Mouse (Mus musculus): ENCODE data around the gene Tle6.
A peak's percentile ranks its signal among the peaks of the same experiment; 100 is the strongest.

Tle6 gene

DNA sequence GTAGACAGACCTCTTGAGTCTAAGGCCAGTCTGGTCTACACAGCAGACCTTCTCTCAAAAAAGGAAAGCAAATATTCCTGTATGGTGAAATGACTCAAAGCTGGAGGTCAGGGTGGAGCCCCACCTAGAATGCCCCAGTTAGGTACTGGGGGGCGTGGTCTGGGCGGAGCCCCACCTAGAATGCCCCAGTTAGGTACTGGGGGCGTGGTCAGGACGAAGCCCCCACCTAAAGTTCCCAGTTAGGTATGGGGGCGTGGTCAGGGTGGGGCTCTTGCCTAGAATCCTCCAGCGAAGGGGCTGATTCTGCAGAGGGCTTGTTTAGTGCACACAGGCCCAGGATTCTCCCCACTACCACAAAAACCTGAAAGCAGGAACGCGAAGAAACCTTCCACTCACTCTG is 22.6 kb upstream of the Tle6 start:
- DNase-seq (ENCODE audit: low spot score) = no peak

DNA sequence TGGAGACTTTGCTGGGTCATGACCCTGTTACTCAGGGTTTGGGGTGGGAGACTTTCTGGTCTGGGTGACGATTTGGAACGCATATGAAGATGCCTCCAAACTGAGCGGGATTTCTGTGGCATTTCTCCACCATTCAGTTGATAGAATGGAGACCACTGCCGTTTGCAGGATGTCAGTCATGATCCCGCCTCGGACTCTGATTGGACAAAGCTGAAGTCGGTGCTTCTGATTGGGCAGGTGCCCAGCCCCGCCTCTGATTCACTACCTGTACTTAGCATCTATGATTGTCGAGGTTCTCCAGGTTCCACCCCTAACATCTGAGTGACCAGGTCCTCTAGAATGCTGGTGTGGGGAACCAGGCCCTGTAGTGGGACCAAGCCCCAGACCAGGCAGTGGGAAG is 19.9 kb upstream of the Tle6 start:
- DNase-seq (ENCODE audit: low spot score) = no peak

DNA sequence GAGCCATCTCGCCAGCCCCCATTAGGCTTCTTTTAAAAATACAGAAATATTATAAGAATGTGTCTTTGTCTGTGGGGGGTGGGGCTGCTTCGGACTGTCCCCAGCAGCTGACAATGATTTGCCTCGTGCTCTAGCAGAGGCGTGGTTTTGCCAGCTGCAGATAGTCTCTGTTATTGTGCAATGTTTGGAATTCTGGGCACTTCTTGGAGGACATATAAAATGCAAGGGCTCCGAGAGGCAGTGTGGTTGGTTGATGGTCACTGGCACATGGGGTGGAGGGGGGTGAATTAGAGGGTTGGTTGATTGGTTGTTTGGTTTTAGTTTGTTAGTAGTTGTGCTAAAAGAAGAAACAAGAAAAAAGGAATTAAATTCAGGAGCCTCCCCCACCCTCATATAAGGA is 19.1 kb upstream of the Tle6 start:
- no peak for DNase-seq (ENCODE audit: low spot score)

DNA sequence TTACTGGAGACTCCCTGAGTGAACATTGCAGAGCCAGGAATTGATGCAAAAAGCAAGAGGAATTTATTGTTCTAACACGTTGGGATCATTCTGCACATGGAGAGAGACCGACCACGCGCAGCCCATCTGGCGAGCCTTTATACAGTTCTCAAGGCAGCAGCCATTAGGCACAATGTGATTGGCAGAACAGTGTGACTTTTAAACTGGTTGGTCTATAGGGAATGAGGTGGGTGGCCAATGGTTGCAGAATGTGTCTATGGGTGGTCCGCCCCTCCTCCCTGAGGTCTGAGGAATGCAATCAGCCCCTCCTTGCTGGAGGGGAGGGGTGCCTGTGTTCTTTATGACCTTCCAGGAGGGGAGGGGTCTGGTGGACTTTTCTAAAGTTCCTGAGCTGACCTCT is 14.6 kb upstream of the Tle6 start:
- no peak for DNase-seq (ENCODE audit: low spot score)

DNA sequence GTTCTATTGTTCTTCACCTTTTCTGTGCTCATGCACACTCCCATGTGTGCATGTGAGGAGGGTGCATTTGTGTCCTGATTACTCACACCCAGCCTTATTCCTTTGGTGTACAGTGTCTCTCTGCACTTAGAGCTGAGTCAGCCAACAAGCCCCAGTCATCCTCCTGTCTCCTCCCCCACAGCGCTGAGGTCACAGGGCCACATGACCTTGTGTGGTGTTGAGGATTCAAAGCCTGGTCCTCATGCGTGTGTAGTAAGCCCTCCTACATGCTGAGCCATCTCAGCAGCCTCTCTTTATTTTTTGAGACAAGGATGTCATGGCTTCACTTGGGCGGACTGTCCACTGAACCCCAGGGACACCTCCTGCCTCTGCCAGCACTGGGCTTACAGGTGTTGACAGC is 11.9 kb upstream of the Tle6 start:
- no peak for DNase-seq (ENCODE audit: low spot score)

DNA sequence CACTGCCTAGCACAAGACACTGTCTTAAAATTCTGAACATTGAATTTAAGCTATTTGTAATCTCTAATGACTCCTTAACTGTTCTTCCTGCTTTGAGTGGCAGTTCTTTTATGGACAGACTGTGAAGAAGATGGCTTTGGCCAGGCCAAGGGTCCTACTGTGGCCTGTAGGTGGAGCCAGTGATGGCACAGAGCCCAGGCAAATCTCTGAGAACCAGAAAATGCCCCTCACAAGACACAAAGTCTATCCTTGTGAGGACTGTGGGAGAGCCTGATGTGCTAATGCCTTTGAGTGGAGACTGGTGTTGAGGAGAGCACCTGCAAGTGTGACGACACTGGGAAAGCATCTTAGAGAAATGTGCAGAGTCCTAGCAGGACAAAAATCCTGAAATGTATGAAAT is 7.4 kb upstream of the Tle6 start:
- DNase-seq (ENCODE audit: low spot score) = no peak

DNA sequence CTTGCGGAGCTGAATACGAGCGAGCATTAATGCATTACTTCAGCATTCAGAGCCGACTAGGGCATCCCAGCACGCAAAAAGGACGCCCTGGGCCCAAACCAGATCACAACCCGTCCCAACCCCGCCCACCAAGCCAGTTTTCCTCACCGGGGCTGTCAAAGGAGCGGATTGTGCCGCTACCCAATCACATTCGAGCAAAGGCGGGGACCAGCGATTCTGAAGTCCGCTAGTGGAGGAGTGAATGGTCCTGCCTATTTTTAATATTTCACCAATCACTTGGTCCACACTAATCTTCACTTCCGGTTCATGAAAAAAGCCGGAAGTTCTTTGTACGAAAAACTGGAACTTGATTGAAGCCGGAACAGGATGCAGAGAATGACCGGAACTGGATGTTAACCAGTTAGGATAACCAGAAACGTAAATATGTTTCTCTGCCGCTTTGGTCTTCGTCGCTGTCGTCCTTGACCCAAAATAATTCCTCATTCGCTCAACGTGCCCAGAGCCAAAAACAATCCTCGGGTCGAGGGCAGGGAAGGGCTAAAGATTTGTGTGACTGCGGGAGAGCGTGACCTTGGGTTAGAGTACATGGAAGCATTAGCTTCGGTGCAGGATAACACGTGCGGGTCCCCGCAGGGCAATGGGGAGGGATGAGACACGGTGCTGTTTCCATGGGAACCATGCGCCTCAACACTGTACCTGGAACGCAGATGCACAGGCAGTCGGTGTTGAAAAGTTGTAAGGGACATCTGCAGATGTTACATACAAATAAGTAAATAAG is 5.3 kb upstream of the Tle6 start, which contains the start of gene BC025920:
BC025920 (plus strand) TSS at position 297 of the 778 bp plus-strand sequence.
- DNase-seq (ENCODE audit: low spot score) = peak; percentile 67

DNA sequence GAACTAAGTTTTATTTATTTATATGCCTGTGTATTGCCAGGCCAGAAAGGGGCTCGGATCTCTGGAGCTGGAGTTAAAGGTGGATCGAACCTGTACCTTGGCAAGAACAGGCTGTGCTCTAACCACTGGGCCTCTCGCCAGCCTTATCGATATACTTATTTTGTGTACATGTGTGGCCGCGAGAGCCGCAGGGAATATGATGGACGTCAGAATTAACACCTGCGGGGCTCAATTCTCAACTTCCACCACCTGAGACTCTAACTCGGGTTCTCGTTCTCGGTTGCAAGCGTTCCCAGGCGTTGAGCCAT is 4.7 kb upstream of the Tle6 start:
- no peak for DNase-seq (ENCODE audit: low spot score)

DNA sequence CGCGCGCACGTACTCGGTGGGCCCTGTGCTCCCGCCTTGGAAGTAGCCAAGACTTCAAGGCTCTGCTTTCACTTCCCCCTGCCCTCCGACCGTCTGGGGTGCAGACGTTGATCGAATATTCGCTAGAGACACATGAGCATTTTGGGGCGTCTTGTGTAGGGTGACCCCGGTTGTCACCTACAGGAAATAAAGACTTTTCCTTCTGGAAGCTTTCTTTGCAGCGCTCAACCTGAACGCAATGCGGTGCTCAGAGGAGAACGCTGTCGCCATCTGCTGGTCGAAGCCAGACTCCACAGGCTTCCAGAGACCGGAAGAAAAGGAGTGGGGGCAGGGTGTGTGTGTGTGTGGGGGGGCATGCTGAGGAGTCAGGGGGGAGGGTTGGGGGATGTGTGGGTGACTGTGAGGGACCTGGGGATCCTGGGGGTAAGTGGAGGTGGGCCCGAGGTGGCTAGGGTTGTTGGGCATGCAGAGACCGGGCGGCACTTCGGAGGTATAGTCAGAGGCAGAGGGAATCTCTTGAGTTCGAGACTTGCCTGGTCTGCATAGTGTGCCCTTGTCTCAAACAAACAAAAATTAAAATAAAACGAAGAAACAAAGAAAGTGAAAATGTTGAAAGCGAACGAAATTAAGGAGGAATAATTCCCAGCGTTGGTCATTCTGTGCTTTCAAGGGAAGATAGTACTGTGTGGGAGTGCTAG is 4.2 kb upstream of the Tle6 start:
- peak; percentile 71 for DNase-seq (ENCODE audit: low spot score)

DNA sequence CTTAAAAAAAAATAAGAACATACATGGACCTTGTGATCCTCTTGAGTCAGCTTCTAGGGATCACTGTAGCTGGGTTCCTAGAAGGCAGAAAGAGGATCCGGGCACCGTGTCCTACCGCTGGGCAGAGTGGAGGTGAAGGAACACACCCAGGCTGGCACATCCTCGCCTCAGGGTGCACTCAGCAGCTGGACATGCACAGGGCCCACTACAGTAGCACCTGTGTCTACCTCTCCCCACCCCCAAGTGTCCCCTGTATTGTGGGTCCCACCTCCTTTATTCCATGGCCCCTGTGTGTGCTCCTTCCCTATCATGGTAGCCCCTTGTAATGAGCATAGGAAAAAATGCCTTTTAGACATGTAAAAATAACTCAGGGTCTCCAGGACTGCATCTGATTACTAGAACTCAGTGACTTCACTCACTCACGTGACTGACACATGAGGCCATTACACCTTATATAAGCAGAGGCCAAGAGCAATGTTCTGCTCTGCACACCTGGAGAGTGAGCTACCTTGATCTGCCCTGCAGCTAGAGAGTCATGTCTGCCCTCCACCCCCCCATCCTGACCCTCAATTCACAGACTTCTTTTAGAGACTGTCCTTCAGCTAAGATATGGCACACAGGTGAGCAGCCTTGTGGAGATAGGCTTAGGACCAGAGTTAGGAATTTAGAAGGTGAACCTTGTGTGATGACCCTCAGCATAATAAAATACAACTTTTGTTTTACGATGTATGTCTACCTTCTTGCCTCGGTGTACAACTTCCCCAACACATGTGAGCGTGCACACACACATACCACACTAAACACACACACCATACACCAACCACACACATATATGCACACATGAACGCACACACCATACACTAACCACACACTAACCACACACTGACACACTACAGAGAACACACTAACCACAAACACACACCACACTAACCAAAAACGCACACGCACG is 3.4 kb upstream of the Tle6 start:
- DNase-seq (ENCODE audit: low spot score) = no peak

DNA sequence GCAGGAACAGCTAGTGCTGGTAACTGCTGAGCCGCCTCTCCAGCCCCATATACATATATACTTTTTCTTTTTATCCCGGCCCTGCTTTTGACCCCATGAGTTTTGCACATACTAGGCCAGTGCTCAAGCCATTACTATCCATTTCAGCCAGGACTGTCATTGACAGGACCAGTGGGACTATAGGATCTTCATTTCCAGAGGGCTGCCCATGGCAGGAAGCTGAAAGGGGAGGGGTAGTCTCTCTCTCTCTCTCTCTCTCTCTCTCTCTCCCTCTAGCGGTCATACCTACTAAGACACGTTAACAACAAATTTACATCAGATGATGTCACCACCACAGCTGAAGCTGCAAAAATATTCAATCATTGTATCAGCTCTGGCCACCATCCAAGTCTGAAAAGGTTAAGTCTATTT is 1.9 kb upstream of the Tle6 start:
- no peak for DNase-seq (ENCODE audit: low spot score)

DNA sequence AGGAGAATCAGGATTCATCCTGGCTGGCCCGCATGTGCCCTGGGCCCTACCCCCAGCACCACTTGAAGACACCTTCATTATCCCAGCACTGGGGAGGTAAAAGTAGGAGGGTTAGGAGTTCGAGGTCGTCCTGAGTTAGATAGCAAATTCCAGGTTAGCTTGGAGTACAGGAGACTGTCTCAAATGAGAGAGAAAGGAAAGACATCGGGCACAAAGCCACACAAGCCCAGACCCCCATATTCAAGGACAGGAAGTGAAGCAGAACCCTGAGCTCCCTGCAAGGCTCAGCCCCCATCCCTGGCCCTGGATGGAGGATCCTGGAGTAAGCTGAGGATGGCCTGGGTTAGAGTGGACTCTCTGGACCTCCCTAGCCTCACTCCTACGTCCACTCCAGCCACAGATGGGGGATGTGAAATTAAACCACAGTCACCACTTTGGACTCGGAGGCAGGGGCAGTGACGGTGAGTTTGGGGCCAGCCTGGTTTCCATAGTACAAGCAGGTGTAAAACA is 578 bp upstream of the Tle6 start:
- DNase-seq (ENCODE audit: low spot score) = no peak

DNA sequence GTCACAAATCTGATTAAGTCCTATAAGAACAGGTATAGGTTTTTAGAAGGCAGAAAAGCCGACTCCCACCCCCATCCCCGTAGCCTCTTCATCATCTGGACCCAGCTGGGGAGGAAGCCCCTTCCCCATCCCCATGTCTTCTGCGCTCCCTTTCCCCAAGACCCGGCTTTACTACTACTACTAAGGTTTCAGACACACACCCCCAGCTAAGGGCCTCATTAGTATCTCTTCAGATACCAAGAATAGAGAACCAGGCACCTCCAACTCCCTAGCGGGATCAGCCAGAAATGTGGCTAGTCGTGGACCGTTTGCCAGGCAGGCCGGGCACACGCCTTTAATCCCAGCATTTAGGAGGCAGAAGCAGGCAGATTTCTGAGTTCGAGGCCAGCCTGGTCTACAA is 777 bp downstream of the Tle6 start:
- no peak for DNase-seq (ENCODE audit: low spot score)

DNA sequence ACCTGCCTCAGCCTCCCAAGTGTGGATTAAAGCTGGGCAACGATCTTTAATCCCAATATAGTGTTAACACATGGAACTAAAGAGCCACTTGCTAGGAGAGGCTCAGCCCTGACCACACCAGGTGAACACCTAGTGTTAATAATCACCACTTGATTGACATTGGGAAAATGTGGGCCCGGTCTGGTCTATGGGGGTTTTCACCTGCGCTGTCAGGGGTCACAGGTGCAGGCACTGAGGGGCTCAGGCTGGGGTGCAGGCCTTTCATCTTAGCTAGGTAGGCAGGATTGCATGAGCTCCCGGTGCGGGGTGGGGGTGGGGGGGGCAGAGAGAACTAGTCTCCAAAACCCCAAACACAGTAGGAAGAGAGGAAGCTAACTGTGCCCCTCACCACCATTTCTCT is 1.2 kb downstream of the Tle6 start:
- DNase-seq (ENCODE audit: low spot score) = no peak

DNA sequence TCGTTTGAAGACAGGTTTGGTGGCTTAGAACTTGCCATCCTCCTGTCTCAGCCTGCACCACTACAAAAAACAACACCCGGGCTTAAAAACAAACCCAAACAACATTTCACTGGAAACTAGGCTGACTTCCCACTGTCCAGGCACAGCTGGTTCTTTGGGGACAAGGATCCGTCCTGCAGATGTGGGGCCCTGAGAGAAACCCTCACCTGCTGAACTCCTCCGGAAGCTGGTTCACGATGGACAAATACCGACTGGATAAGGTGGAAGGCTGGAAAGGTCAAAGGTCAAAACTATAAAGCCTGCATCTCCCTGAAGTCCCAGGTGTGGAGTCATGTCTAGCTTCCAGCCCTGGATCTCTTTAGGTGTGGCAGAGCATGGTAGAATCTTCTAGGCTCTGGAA is 2.0 kb downstream of the Tle6 start:
- no peak for DNase-seq (ENCODE audit: low spot score)

DNA sequence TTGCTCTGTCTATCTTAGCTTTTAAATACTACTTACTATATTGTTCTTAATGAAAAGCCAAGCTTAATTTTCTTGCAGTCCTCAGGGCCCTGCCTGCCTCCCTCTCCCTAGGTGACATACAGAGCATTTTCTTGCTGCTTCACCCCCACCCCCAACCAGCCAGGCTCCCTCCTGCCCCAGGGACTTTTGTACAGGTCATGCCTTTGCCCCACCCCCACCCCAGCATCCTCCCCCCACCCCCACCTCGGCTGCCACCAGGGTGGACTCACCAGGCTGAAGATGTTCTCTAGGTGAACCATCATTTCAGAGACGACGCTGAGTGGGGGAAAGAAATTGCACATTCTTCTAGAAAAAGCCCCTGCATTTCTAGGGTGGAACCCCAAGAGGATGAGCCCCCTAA is 2.5 kb downstream of the Tle6 start:
- DNase-seq (ENCODE audit: low spot score) = no peak

DNA sequence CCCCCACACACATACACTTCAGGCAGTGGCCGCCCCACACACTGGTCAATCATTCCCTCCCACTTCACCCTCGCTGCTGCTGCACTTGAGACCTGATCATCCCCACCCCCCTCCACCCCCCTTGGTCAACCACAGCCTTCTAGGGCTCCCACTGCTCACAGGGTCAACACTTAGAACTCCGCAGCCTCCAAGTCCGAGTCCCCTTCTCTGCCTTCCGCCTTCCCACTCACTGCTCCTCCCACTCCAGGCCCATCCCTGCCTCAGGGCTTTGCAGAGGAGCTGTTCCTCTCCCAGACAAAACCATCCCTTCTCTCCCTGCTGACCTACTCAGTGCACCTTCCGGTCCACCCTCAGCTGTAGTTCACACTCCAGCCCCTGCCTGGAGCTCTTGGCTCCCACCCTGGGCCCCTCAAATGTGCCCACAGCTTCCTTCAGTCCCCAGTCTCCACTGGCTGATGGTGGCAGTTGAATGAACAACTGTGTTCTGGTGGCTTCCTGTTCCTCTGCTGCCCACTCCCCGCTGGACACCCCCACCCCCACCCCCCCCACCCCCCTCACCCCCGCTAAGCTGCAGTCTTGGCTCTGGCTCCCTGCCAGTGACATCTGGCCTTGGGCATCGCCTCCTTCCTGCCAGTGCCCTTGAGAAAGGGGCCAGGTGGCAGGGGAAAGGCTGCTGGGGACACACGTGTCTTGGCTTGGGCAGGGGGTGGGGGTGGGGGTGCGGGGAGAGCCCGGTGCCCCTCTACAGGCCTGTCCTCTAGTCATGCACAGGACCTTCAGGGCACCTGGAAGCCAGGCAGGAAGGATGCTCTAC is 3.5 kb downstream of the Tle6 start:
- no peak for DNase-seq (ENCODE audit: low spot score)

DNA sequence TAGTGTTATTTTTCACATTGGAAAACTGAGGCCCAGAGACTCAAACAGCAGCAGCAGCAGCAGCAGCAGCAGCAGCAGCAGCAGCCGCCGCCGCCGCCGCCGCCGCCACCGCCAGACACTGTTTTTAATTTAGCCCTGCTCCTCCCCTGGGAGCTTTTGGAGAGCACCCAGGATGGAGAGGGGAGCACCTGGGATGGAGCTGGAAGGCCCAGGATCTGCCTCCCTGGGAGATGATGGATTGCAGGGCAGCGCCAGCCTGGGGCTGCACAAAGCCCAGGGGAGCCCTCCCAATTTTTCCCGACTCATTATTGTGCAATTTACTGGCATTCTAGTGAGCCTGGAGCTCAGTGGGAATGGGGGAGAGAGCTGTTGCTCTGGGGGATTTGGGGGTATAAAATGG is 4.3 kb downstream of the Tle6 start:
- DNase-seq (ENCODE audit: low spot score) = peak; percentile 35

DNA sequence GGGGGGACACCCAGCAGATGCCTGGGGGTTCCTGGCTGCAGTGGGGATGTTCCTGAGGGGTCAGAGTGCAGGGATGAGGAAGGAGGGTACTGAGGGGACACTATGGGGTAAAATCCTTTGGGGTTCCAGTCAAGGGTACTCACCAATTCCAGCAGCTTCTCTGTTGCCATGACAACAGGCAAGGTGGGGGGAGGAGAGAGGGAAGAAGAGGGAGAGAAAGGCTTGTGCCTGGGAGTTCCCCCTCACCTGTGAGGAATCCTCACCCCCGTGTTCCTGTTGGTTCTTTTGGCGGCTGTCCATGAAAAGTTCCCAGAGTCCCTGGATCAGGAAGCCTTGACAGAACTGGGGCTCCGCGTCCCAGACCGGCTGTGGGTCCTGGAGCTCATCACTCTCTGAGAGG is 5.3 kb downstream of the Tle6 start:
- DNase-seq (ENCODE audit: low spot score) = no peak

DNA sequence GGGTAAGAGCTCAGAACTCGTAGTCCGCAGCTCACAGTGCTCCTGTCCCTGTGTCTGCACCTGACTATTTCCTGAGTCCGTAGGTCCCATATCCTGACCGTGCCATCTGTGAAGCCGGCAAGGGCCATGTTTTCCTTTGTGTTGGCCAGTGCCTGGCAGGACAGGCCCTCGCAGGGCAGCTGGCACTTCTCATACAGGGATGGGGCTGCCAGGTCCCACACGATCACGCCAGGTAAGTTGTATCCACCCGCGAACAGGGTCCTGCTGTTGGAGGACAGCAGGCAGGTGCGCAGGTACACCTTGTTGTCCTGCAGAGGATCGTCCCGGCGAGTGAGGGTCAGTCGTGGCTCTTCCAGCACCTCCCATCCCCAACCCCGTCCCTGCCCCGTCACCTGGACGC is 6.9 kb downstream of the Tle6 start:
- no peak for DNase-seq (ENCODE audit: low spot score)

DNA sequence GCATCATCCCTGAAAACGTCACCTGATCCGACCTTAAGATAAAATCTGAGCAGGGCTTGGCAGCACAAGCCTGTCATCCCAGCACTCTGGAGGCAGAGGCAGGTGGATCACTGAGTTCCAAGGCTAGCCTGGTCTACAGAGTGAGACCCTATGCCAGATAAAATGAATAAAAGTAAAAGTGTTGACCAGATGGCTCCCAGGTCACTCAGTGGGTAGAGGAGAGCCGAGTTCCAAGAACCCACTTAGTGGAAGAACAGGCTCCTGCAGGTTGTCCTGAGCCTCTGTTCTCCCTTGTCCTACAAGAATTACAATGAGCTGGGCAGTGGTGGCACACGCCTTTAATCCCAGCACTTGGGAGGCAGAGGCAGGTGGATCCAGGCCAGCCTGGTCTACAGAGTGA is 7.7 kb downstream of the Tle6 start:
- no peak for DNase-seq (ENCODE audit: low spot score)

DNA sequence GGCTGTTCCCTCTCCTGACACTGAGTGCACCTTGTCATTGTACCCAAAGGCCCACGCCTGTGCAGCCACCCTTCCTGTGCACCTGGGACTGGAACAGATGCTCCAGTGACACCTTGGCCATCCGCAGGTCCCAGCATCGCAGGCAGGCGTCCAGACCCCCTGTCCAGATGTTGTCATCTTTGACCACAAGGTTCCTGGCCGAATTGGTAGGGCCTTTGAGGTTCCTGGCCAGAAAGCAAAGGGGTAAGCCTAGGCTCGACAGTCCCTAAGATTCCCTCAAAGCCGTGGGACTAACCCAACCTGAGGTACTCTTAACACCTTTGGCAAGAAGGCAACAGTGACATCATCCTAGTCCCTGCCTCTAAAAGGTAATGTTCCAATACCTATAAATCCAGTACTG is 8.2 kb downstream of the Tle6 start:
- no peak for DNase-seq (ENCODE audit: low spot score)
